ENCODE assay signal across 12 mouse cellular contexts in genomic region chr2:35880362-35880761, GRCm38 (mm10).
A peak's percentile ranks its signal among the peaks of the same experiment; 100 is the strongest.
DNase-seq lines count a peak whose midpoint lies in the region; ATAC-seq lines count a peak whose summit lies in the region.
"Had no signal": no experiment of that assay in that cellular context is flagged by ENCODE, and none has a peak within 500 bp of the region (broad histone marks: within the 10 kb centered on the region; RNA-seq: fewer than 3 reads in every experiment).

No protein-coding gene starts in this region.

- no peaks in the 10 kb centered on the region for H3K9me3 ChIP-seq in forebrain, embryonic 10.5 days
- no peaks in the 10 kb centered on the region for H3K9me3 ChIP-seq in forebrain, embryonic 13.5 days (replicated peaks)
- no peaks in the 10 kb centered on the region for H3K9me3 ChIP-seq in hindbrain, embryonic 12.5 days (replicated peaks)
- H3K9me3 ChIP-seq in midbrain, embryonic 16.5 days (replicated peaks; ENCODE audit: control insufficient read depth, low read length, poor library complexity, severe bottlenecking) = no peaks in the 10 kb centered on the region

- WGBS in forebrain, embryonic 10.5 days = 69% methylated on average over 7 of the region's 7 CpGs
- 67% methylated on average over 7 of the region's 7 CpGs for WGBS in forebrain, embryonic 13.5 days
- WGBS in hindbrain, embryonic 12.5 days = 60% methylated on average over 7 of the region's 7 CpGs
- 47% methylated on average over 7 of the region's 7 CpGs for WGBS in midbrain, embryonic 16.5 days

- no peak for ATAC-seq in forebrain, embryonic 13.5 days
- ATAC-seq in hindbrain, embryonic 12.5 days (ENCODE audit: low FRiP score) = no peak; the same call in 1 of the 2 replicates
- peak; percentile 47; the same call in 1 of the 2 replicates for ATAC-seq in midbrain, embryonic 16.5 days

- H3K27me3 ChIP-seq in forebrain, embryonic 10.5 days (ENCODE audit: poor library complexity, severe bottlenecking) = peaks cover 17% of the 10 kb centered on the region; the same call in 1 of the 2 replicates
- no peaks in the 10 kb centered on the region for H3K27me3 ChIP-seq in forebrain, embryonic 13.5 days
- H3K27me3 ChIP-seq in hindbrain, embryonic 12.5 days = 0 out of 2 replicates have a peak, but pooled peaks cover 4% of the 10 kb centered on the region
- H3K27me3 ChIP-seq in midbrain, embryonic 16.5 days (ENCODE audit: control insufficient read depth, insufficient read depth, low read depth, low read length) = no peaks in the 10 kb centered on the region

- DNase-seq in forebrain, embryonic 10.5 days (ENCODE audit: extremely low spot score, low spot score) = no peak
- DNase-seq in kidney, postnatal 10 days = peak; percentile 53
- DNase-seq in kidney, adult 18-20 months = no peak
- DNase-seq in left cerebral cortex, adult 8-10 months (ENCODE audit: low spot score in 2 of 2) = no peak
- no peak for DNase-seq in right cerebral cortex, postnatal 4 days
- DNase-seq: adrenal gland, adult 2 months; cerebellum, adult 9-11 months; gastrocnemius, postnatal 10 days had no signal

- no peak overlapping the region for H3K4me2 ChIP-seq in forebrain, embryonic 13.5 days
- H3K4me2 ChIP-seq in hindbrain, embryonic 12.5 days (replicated peaks) = no peak overlapping the region
- H3K4me2 ChIP-seq in midbrain, embryonic 16.5 days (ENCODE audit: low read length) = no peak overlapping the region

- H3K4me3 ChIP-seq in forebrain, embryonic 10.5 days = no peak overlapping the region
- no peak overlapping the region for H3K4me3 ChIP-seq in forebrain, embryonic 13.5 days
- no peak overlapping the region for H3K4me3 ChIP-seq in hindbrain, embryonic 12.5 days
- no peak overlapping the region for H3K4me3 ChIP-seq in midbrain, embryonic 16.5 days (ENCODE audit: low read depth, low read length)

- no peaks in the 10 kb centered on the region for H3K36me3 ChIP-seq in forebrain, embryonic 10.5 days (replicated peaks)
- no peaks in the 10 kb centered on the region for H3K36me3 ChIP-seq in forebrain, embryonic 13.5 days (ENCODE audit: poor library complexity, severe bottlenecking)
- no peaks in the 10 kb centered on the region for H3K36me3 ChIP-seq in hindbrain, embryonic 12.5 days
- no peaks in the 10 kb centered on the region for H3K36me3 ChIP-seq in midbrain, embryonic 16.5 days (ENCODE audit: control insufficient read depth, insufficient read depth, low read length)

- peaks cover 30% of the 10 kb centered on the region for H3K4me1 ChIP-seq in forebrain, embryonic 10.5 days
- H3K4me1 ChIP-seq in forebrain, embryonic 13.5 days = peaks cover 13% of the 10 kb centered on the region; the same call in 1 of the 2 replicates
- peaks cover 25% of the 10 kb centered on the region for H3K4me1 ChIP-seq in hindbrain, embryonic 12.5 days
- peaks cover 25% of the 10 kb centered on the region for H3K4me1 ChIP-seq in midbrain, embryonic 16.5 days (ENCODE audit: control insufficient read depth, insufficient read depth, low read length)

- H3K27ac ChIP-seq in forebrain, embryonic 10.5 days = 0 out of 2 replicates have a peak overlapping the region, but pooled peaks have one; percentile 35
- no peak overlapping the region for H3K27ac ChIP-seq in forebrain, embryonic 13.5 days
- H3K27ac ChIP-seq in hindbrain, embryonic 12.5 days = 0 out of 2 replicates have a peak overlapping the region, but pooled peaks have one; percentile 30
- no peak overlapping the region for H3K27ac ChIP-seq in midbrain, embryonic 16.5 days (ENCODE audit: low read length)
- H3K27ac ChIP-seq: kidney, postnatal 0 days had no signal

- H3K9ac ChIP-seq in forebrain, embryonic 13.5 days = no peak overlapping the region
- no peak overlapping the region for H3K9ac ChIP-seq in hindbrain, embryonic 12.5 days
- H3K9ac ChIP-seq in midbrain, embryonic 16.5 days (ENCODE audit: low read depth, low read length) = no peak overlapping the region

Comparison
In these comparisons a context has a peak if more than half of its experiments do, and no peak if none do; other contexts are left out.
1. H3K27ac ChIP-seq: peak in forebrain, embryonic 10.5 days (single experiment) and hindbrain, embryonic 12.5 days (single experiment); none in forebrain, embryonic 13.5 days (single experiment) and midbrain, embryonic 16.5 days (single experiment).